Mouse (Mus musculus) forebrain, embryonic 11.5 days (tissue): Measurements from ENCODE around the gene Nmnat1. TPM values are rescaled to one million over a fixed set of nuclear protein-coding genes. Genes with fewer than 3 reads are reported as not detected.
A peak's percentile ranks its signal among the peaks of the same experiment; 100 is the strongest.
"Not testable (repeated sequence)": the region's sequence is repeated elsewhere in the genome, so short reads cannot be mapped to it uniquely, and the experiment has no call there.

Experiments
- ATAC-seq: fragments of 200-750 bp; cut with Nextera tagmentation; replicated peaks from 2 replicates; pipeline ENCODE4 v1.8.0; 2017; ENCODE audit warnings: moderate TSS enrichment; ENCODE audit not compliant: low FRiP score
- DNase-seq: peaks from one replicate; pipeline ENCODE4 v3.0.0-alpha.2; 2017; ENCODE audit warnings: low spot score
- H3K27ac ChIP-seq: fragments of 300-500 bp; sonication (generic); 2 replicates; pipeline ENCODE4 v1.5.1; 2014; ENCODE audit warnings: low read depth, low read length
- H3K27me3 ChIP-seq: fragments of 300-500 bp; sonication (generic); 2 replicates; pipeline ENCODE4 v1.6.1; 2014; ENCODE audit warnings: mild to moderate bottlenecking, low read length, mixed read lengths; ENCODE audit not compliant: control insufficient read depth, insufficient read depth
- H3K36me3 ChIP-seq: fragments of 300-500 bp; sonication (generic); 2 replicates; pipeline ENCODE4 v1.6.1; 2014; ENCODE audit warnings: mild to moderate bottlenecking, low read length, moderate library complexity, mixed read lengths; ENCODE audit not compliant: control insufficient read depth, insufficient read depth
- H3K4me1 ChIP-seq: fragments of 300-500 bp; sonication (generic); replicated peaks from 2 replicates; pipeline ENCODE4 v1.6.1; 2014; ENCODE audit warnings: low read length, mixed read lengths; ENCODE audit not compliant: control insufficient read depth, insufficient read depth
- H3K4me2 ChIP-seq: fragments of 300-500 bp; sonication (generic); 2 replicates; pipeline ENCODE4 v1.6.1; 2014; ENCODE audit warnings: low read depth, mild to moderate bottlenecking, low read length, moderate library complexity, mixed read lengths; ENCODE audit not compliant: severe bottlenecking
- H3K4me3 ChIP-seq: fragments of 300-500 bp; sonication (generic); 2 replicates; pipeline ENCODE4 v1.5.1; 2014; ENCODE audit warnings: low read depth, low read length
- H3K9ac ChIP-seq: fragments of 300-500 bp; sonication (generic); 2 replicates; pipeline ENCODE4 v1.6.1; 2014; ENCODE audit warnings: low read length
- H3K9me3 ChIP-seq: fragments of 300-500 bp; sonication (generic); 2 replicates; pipeline ENCODE4 v1.6.1; 2016; ENCODE audit warnings: low read length, mixed read lengths; ENCODE audit not compliant: control insufficient read depth
- WGBS: fragments of 180-500 bp; shearing (Covaris S2); extraction: QIAGEN DNeasy Blood & Tissue Kit; methylation state at CpG from one replicate; pipeline ENCODE4 v1.1.7; 2014; 5-methylcytosine and 5-hydroxymethylcytosine counted together
- polyA plus RNA-seq: library from polyadenylated mRNA; unstranded; fragments of >200 nt; fragmentation: Nextera tagmentation; extraction: Ambion mirVana; gene quantifications from 2 replicates; pipeline ENCODE4 v1.2.1, GENCODE M21; 2014

The Nmnat1 gene
- polyA plus RNA-seq, 1 experiment from 2014 or later, result 17.3 TPM

- Histone ChIP-seq H3K4me3 (no peak overlapping the region), H3K27ac (no peak overlapping the region), H3K4me1 (no peaks in the 10 kb centered on the region), H3K4me2 (no peak overlapping the region), H3K9me3 (no peaks in the 10 kb centered on the region), H3K27me3 (no peaks in the 10 kb centered on the region), H3K36me3 (no peaks in the 10 kb centered on the region), H3K9ac (no peak overlapping the region)
- DNase-seq (no peak), ATAC-seq (no peak)
- 86% methylated on average over 1 of the region's 1 CpGs for WGBS
Observed at GRCm38 (mm10) chr4:149459425-149459824, 25.6 kb downstream of the Nmnat1 start.

GRCm38 (mm10) chr4:149458526-149458925 lies 26.5 kb downstream of the Nmnat1 start:
- 62% methylated on average over 5 of the region's 5 CpGs for WGBS
- Histone ChIP-seq H3K36me3 (no peaks in the 10 kb centered on the region), H3K9ac (no peak overlapping the region), H3K4me3 (no peak overlapping the region), H3K27ac (no peak overlapping the region), H3K9me3 (no peaks in the 10 kb centered on the region), H3K4me1 (no peaks in the 10 kb centered on the region), H3K27me3 (no peaks in the 10 kb centered on the region), H3K4me2 (no peak overlapping the region)
- DNase-seq, result no peak
- no peak for ATAC-seq

GRCm38 (mm10) chr4:149457831-149458430 lies 27.1 kb downstream of the Nmnat1 start:
- Histone ChIP-seq H3K9ac (no peak overlapping the region), H3K27me3 (no peaks in the 10 kb centered on the region), H3K4me1 (no peaks in the 10 kb centered on the region), H3K36me3 (no peaks in the 10 kb centered on the region), H3K9me3 (no peaks in the 10 kb centered on the region), H3K4me3 (no peak overlapping the region), H3K27ac (no peak overlapping the region), H3K4me2 (no peak overlapping the region)
- DNase-seq, result no peak
- ATAC-seq, result no peak
- 83% methylated on average over 6 of the region's 6 CpGs for WGBS

GRCm38 (mm10) chr4:149457163-149457562 lies 27.8 kb downstream of the Nmnat1 start:
- H3K27ac ChIP-seq, H3K36me3 ChIP-seq: not testable (repeated sequence)
- WGBS, result 91% methylated on average over 26 of the region's 27 CpGs

GRCm38 (mm10) chr4:149454879-149455278 lies 30.1 kb downstream of the Nmnat1 start, which contains the start of gene Rbp7:
TSS of gene Rbp7 (minus strand) at chr4:149454978.
- Histone ChIP-seq H3K27me3 (no peaks in the 10 kb centered on the region), H3K4me3 (no peak within 1 kb of the TSS), H3K4me2 (no peak within 1 kb of the TSS), H3K4me1 (no peaks in the 10 kb centered on the region), H3K9ac (no peak within 1 kb of the TSS), H3K9me3 (no peaks in the 10 kb centered on the region), H3K27ac (no peak within 1 kb of the TSS), H3K36me3 (no peaks in the 10 kb centered on the region)
- DNase-seq (no peak), ATAC-seq (no peak)
- 54% methylated on average over 8 of the region's 8 CpGs for WGBS

More at GRCm38 (mm10) chr4:149457163-149457562, 27.8 kb downstream of the Nmnat1 start:
- H3K9me3 ChIP-seq, H3K4me2 ChIP-seq, DNase-seq, H3K4me3 ChIP-seq, H3K4me1 ChIP-seq, H3K9ac ChIP-seq, H3K27me3 ChIP-seq, ATAC-seq: not testable (repeated sequence)

GRCm38 (mm10) chr4:149454263-149454662 lies 30.7 kb downstream of the Nmnat1 start:
- Histone ChIP-seq H3K27me3 (no peaks in the 10 kb centered on the region), H3K9ac (no peak overlapping the region), H3K27ac (no peak overlapping the region), H3K36me3 (no peaks in the 10 kb centered on the region), H3K9me3 (no peaks in the 10 kb centered on the region), H3K4me3 (no peak overlapping the region), H3K4me2 (no peak overlapping the region), H3K4me1 (no peaks in the 10 kb centered on the region)
- DNase-seq (no peak), ATAC-seq (no peak)
- WGBS, result 88% methylated on average over 17 of the region's 17 CpGs

GRCm38 (mm10) chr4:149453656-149454055 lies 31.3 kb downstream of the Nmnat1 start:
- no peak for ATAC-seq
- Histone ChIP-seq H3K27ac (no peak overlapping the region), H3K9ac (no peak overlapping the region), H3K9me3 (no peaks in the 10 kb centered on the region), H3K4me2 (no peak overlapping the region), H3K4me3 (no peak overlapping the region), H3K4me1 (no peaks in the 10 kb centered on the region), H3K36me3 (no peaks in the 10 kb centered on the region), H3K27me3 (no peaks in the 10 kb centered on the region)
- DNase-seq, result peak; percentile 62
- WGBS, result 85% methylated on average over 4 of the region's 4 CpGs

GRCm38 (mm10) chr4:149450636-149451035 lies 34.4 kb downstream of the Nmnat1 start:
- H3K4me2 ChIP-seq, result no peak overlapping the region
- no peaks in the 10 kb centered on the region for H3K36me3 ChIP-seq
- 86% methylated on average over 3 of the region's 3 CpGs for WGBS
- no peaks in the 10 kb centered on the region for H3K9me3 ChIP-seq
- DNase-seq (no peak), ATAC-seq (no peak)
- peaks cover 3% of the 10 kb centered on the region; the same call in 1 of the 2 replicates for H3K4me1 ChIP-seq
- H3K4me3 ChIP-seq, result no peak overlapping the region
- H3K27me3 ChIP-seq, result no peaks in the 10 kb centered on the region
- no peak overlapping the region for H3K9ac ChIP-seq
- H3K27ac ChIP-seq, result no peak overlapping the region

- ATAC-seq (no peak), DNase-seq (no peak)
- H3K9me3 ChIP-seq, result no peaks in the 10 kb centered on the region
- WGBS, result 18% methylated on average over 1 of the region's 1 CpGs
- peaks cover 4% of the 10 kb centered on the region; the same call in 1 of the 2 replicates for H3K4me1 ChIP-seq
- H3K36me3 ChIP-seq, result no peaks in the 10 kb centered on the region
- peak overlapping the region; percentile 70 for H3K9ac ChIP-seq
- H3K27ac ChIP-seq, result peak overlapping the region; percentile 85; the same call in 1 of the 2 replicates
- H3K4me2 ChIP-seq, result peak overlapping the region; percentile 60; the same call in 1 of the 2 replicates
- H3K27me3 ChIP-seq, result no peaks in the 10 kb centered on the region
- no peak overlapping the region for H3K4me3 ChIP-seq
Observed at GRCm38 (mm10) chr4:149446309-149446708, 38.7 kb downstream of the Nmnat1 start.
